Mouse (Mus musculus) hindbrain, embryonic 12.5 days (tissue): Measurements from ENCODE around the gene Cpe. TPM values are rescaled to one million over a fixed set of nuclear protein-coding genes. Genes with fewer than 3 reads are reported as not detected.

ENCODE experiments used
- ATAC-seq: fragments of 200-750 bp; cut with Nextera tagmentation; 2 replicates; pipeline ENCODE4 v1.8.0; 2017; ENCODE audit warnings: moderate TSS enrichment; ENCODE audit not compliant: low FRiP score
- H3K27ac ChIP-seq: fragments of 300-500 bp; sonication (generic); 2 replicates; pipeline ENCODE4 v1.5.1; 2016; ENCODE audit warnings: mild to moderate bottlenecking
- H3K27me3 ChIP-seq: fragments of 300-500 bp; sonication (generic); 2 replicates; pipeline ENCODE4 v1.6.1; 2016; ENCODE audit warnings: mild to moderate bottlenecking
- H3K36me3 ChIP-seq: fragments of 300-500 bp; sonication (generic); 2 replicates; pipeline ENCODE4 v1.6.1; 2016; ENCODE audit warnings: mild to moderate bottlenecking
- H3K4me1 ChIP-seq: fragments of 300-500 bp; sonication (generic); 2 replicates; pipeline ENCODE4 v1.6.1; 2016
- H3K4me2 ChIP-seq: fragments of 300-500 bp; sonication (generic); replicated peaks from 2 replicates; pipeline ENCODE4 v1.6.1; 2016; ENCODE audit warnings: mild to moderate bottlenecking
- H3K4me3 ChIP-seq: fragments of 300-500 bp; sonication (generic); 2 replicates; pipeline ENCODE4 v1.5.1; 2016; ENCODE audit warnings: mild to moderate bottlenecking
- H3K9ac ChIP-seq: fragments of 300-500 bp; sonication (generic); 2 replicates; pipeline ENCODE4 v1.6.1; 2016; ENCODE audit warnings: mild to moderate bottlenecking, moderate library complexity
- H3K9me3 ChIP-seq: fragments of 300-500 bp; sonication (generic); replicated peaks from 2 replicates; pipeline ENCODE4 v1.6.1; 2016; ENCODE audit warnings: mild to moderate bottlenecking
- WGBS: fragments of 180-500 bp; shearing (Covaris S2); methylation state at CpG from one replicate; pipeline ENCODE4 v1.1.7; 2016; 5-methylcytosine and 5-hydroxymethylcytosine counted together
- polyA plus RNA-seq: library from polyadenylated mRNA; unstranded; fragments of >200 nt; fragmentation: Nextera tagmentation; extraction: Ambion mirVana; gene quantifications from 2 replicates; pipeline ENCODE4 v1.2.1, GENCODE M21; 2016

Gene Cpe
- polyA plus RNA-seq, 1 experiment from 2014 or later, result 387 TPM

DNA sequence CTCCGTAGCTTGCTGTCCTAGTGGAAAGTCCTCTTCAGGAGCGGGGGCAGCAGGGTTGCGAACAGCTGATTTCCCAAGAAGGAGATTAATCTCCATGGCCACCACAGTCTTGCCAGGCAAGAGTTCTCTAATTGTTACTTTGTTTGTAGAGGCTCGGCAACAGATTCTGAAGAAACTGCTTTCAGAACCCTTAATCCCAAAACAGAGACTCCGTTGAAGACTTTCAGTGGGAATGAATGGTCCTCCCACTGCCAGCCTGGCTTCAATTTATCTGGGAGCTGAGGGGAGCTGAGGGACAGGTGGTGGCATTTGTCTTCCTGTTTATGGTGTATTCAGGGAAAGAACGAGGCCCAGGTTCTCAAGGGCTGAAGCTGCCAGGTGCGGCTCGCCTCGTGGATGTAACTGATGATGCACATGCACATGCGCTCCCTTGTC, 68.2 kb downstream of the Cpe start:
- ATAC-seq, result no peak
- no peaks in the 10 kb centered on the region for H3K9me3 ChIP-seq
- H3K4me2 ChIP-seq, result no peak overlapping the region
- H3K27ac ChIP-seq, result no peak overlapping the region
- H3K27me3 ChIP-seq, result no peaks in the 10 kb centered on the region
- 69% methylated on average over 10 of the region's 10 CpGs for WGBS
- H3K36me3 ChIP-seq, result no peaks in the 10 kb centered on the region; the same call in 1 of the 2 replicates
- H3K4me3 ChIP-seq, result no peak overlapping the region
- H3K9ac ChIP-seq, result no peak overlapping the region
- peaks cover 5% of the 10 kb centered on the region for H3K4me1 ChIP-seq

DNA sequence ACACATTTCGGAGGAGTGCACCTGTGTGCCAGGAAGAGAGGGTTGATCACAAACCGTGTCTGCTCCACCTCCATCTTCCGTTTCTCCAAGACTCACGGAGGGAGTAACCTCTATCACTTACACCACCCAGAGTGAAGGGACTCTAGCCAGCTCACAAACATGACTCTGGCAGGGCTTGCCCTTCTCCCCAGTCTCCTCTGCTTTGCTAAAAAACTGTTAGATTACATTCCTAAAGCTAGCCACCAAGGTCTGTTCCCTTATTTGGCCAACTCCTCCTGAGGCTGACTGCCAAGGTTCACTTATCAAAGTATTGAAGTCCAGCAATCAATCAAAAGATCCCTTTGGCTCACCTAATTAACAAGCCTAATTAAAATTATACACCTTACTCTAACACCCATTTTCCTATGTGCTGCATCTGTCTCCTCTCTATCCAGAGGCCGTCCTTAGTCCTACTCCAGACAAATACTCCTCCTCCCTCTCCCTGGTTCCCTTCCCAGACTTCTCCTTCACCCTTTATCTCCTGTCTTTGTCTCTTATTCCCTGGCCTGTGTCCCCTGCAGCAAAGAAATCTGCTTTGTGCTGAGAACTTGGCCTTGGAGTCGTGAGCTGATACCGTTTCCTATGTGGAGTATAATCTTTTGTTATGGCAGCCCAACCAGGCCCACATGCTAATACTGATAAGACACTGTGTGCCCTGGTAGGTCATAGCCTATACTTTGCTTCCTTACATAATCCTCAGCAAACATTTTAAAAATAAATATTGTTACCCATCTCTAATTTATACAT, 72.3 kb downstream of the Cpe start:
- Histone ChIP-seq H3K4me2 (no peak overlapping the region), H3K9ac (no peak overlapping the region), H3K4me1 (peaks cover 5% of the 10 kb centered on the region), H3K9me3 (no peaks in the 10 kb centered on the region), H3K36me3 (peaks cover 13% of the 10 kb centered on the region), H3K27ac (no peak overlapping the region), H3K4me3 (no peak overlapping the region), H3K27me3 (no peaks in the 10 kb centered on the region)
- ATAC-seq, result no peak
- WGBS, result 75% methylated on average over 7 of the region's 7 CpGs

DNA sequence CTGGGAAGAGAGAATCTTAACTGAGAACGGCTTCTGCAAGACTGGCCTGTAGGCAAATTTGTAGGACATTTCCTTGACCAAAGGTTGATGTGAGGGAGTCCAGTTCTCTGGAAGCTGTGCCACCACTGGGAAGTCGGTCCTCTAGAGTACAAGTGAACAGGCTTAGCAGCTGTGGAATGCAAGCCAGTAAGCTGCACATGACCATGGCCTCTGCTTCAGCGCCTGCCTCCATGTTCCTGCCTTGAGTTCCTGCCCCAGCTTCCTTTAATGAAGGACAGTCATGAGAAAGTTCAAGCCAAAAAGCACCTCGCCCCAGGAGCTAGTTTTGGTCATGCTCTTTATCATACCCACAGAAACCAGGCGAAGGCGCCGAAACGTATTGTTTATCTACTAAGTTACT, 73.2 kb downstream of the Cpe start:
- Histone ChIP-seq H3K4me2 (no peak overlapping the region), H3K27me3 (no peaks in the 10 kb centered on the region), H3K27ac (no peak overlapping the region), H3K4me1 (peaks cover 2% of the 10 kb centered on the region; the same call in 1 of the 2 replicates), H3K4me3 (no peak overlapping the region), H3K36me3 (peaks cover 21% of the 10 kb centered on the region), H3K9me3 (no peaks in the 10 kb centered on the region), H3K9ac (no peak overlapping the region)
- 93% methylated on average over 8 of the region's 8 CpGs for WGBS
- ATAC-seq, result no peak

DNA sequence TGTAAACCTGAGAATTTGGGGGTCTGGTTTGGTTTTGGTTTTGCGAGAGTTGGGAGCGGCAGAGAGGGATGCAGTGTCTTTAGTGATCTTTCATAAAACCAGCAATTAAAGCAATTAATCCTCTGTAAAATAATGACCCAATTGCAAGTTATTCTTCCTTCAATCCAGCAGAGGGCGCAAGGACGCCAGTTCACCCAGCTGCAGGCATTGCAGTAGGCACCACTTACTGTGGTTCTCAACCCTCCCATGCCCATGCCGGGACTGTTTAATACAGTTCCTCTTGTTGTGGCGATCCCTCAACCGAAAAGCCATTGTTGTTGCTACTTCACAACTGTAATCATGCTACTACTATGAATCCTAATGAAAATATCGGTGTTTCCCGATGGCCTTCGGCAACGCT, 74.2 kb downstream of the Cpe start:
- H3K4me2 ChIP-seq, result no peak overlapping the region
- H3K4me1 ChIP-seq, result peaks cover 2% of the 10 kb centered on the region; the same call in 1 of the 2 replicates
- H3K27ac ChIP-seq, result no peak overlapping the region
- WGBS, result 56% methylated on average over 11 of the region's 11 CpGs
- H3K36me3 ChIP-seq, result peaks cover 21% of the 10 kb centered on the region
- peak; percentile 71 for ATAC-seq
- no peaks in the 10 kb centered on the region for H3K9me3 ChIP-seq
- no peak overlapping the region for H3K9ac ChIP-seq
- H3K4me3 ChIP-seq, result no peak overlapping the region
- H3K27me3 ChIP-seq, result no peaks in the 10 kb centered on the region

DNA sequence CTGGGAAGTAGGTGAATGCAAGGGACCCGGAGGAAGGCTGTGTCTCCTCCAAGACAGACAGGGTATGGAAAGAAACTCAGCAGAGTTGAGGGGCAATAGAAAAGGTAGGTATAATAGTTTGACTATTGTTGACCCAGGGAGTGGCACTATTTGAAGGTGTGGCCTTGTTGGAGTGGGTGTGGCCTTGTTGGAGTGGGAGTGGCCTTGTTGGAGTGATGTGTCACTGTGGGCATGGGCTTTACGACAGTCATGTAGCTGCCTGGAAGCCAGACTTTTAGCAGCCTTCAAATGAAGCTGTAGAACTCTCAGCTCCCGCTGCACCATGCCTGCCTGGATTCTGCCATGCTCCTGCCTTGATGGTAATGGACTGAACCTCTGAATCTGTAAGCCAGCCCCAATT, 76.3 kb downstream of the Cpe start:
- Histone ChIP-seq H3K4me1 (peaks cover 2% of the 10 kb centered on the region; the same call in 1 of the 2 replicates), H3K9ac (no peak overlapping the region), H3K27me3 (no peaks in the 10 kb centered on the region), H3K9me3 (no peaks in the 10 kb centered on the region), H3K36me3 (peaks cover 21% of the 10 kb centered on the region), H3K27ac (no peak overlapping the region), H3K4me3 (no peak overlapping the region), H3K4me2 (no peak overlapping the region)
- ATAC-seq, result no peak
- 93% methylated on average over 3 of the region's 3 CpGs for WGBS

DNA sequence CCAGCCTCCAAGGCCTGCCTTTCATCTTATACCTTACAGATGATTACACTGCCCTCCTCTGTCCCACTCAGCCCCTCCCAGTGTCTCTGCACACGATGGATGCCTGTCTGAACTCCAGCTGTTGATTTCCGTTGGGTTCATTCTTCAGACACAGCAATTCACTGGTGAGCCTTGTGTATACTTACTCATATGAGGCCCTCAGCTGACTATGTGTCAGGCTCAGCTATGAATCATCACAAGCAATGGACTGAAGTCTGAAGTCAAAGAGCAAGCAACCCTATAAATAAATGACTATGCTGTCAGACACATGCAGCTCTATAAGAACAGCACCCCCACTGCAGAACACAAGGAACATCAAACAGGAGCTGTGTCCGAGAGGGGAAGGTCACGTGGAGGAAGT, 77.4 kb downstream of the Cpe start:
- Histone ChIP-seq H3K27ac (no peak overlapping the region), H3K4me1 (no peaks in the 10 kb centered on the region), H3K36me3 (peaks cover 25% of the 10 kb centered on the region), H3K4me2 (no peak overlapping the region), H3K9ac (no peak overlapping the region), H3K9me3 (no peaks in the 10 kb centered on the region), H3K4me3 (no peak overlapping the region), H3K27me3 (no peaks in the 10 kb centered on the region)
- 82% methylated on average over 4 of the region's 4 CpGs for WGBS
- ATAC-seq, result no peak

DNA sequence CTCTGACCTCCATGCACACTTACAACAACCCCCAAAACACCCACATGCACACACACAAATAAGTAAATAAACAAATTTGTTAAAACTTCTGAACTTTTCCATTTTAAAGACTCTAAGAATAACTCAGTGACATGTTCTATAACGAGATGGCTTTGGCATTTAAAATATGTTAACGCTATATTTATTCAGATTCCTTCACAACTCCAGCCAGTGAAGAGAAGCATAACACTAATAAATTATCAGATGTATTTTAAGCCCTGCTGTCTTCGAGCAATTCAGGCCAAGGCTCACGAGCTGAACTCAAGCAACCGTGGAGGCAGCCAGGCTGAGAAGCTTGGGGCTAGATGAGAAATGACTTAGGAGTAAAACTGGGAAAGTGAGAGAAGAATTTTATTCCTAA, 79.2 kb downstream of the Cpe start:
- WGBS, result 84% methylated on average over 5 of the region's 5 CpGs

DNA sequence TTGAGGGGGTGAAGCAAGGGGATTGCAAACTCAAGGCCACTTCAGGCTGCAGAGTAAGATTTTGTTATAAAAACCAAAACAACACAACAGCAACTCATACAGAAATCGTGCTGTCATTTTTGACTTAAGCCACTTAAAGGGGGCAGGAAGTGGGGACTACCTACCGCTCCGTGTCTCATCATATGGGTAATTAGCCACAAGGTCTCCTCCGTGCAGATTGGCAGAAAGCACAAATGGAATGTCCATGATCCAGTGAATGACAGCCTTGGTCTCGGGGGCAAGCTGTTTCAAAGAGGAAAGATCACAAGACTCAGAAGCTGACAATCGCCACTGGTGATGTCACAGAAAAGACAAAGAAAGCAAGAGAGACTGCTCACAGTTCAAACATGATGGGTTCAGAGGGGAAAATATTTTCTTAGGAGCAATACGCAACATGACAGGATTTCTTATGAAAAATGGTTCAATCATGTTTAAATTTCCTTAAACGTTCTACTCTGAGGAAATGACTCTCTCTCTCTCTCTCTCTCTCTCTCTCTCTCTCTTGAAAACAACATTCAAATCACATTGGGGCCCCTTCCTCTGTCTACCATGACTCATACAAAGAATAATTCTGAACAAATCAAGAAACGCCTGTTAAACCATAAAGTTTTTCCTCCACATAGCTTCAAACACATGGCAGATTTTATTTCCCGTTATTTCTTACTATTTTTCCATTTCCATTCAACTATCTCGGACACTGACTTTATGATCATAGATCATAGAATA, 81.5 kb downstream of the Cpe start:
- H3K36me3 ChIP-seq, result peaks cover 35% of the 10 kb centered on the region
- no peak overlapping the region for H3K4me2 ChIP-seq
- no peak overlapping the region for H3K9ac ChIP-seq
- no peaks in the 10 kb centered on the region for H3K4me1 ChIP-seq
- H3K9me3 ChIP-seq, result no peaks in the 10 kb centered on the region
- H3K27me3 ChIP-seq, result no peaks in the 10 kb centered on the region
- H3K27ac ChIP-seq, result no peak overlapping the region
- 66% methylated on average over 11 of the region's 11 CpGs for WGBS
- H3K4me3 ChIP-seq, result no peak overlapping the region
- ATAC-seq, result no peak

More for the DNA sequence above, 79.2 kb downstream of the Cpe start:
- no peak overlapping the region for H3K4me3 ChIP-seq
- H3K27me3 ChIP-seq, result no peaks in the 10 kb centered on the region
- no peak overlapping the region for H3K4me2 ChIP-seq
- H3K4me1 ChIP-seq, result no peaks in the 10 kb centered on the region
- no peak overlapping the region for H3K27ac ChIP-seq
- no peak overlapping the region for H3K9ac ChIP-seq
- ATAC-seq, result no peak
- H3K36me3 ChIP-seq, result peaks cover 31% of the 10 kb centered on the region
- no peaks in the 10 kb centered on the region for H3K9me3 ChIP-seq

DNA sequence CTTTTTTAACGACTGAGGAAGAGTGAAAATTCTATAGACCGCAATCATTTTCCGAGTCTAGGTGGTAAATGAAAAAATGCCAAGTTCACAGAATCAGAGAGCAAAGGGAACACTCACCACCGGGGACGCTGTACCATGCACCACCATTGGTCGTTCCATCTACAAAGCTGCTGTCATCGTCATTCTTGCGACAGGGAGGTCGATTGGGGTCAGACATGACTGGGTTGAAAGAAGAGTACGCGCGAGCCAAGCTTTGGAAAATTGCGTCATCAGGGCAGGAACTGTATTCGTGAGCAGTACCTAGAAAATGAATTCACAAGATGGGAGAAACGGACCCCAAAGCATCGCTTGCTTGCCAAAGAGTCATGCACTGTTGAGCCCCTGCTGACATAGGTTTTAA, 83.9 kb downstream of the Cpe start:
- H3K4me2 ChIP-seq, result no peak overlapping the region
- H3K27ac ChIP-seq, result no peak overlapping the region
- H3K4me3 ChIP-seq, result no peak overlapping the region
- ATAC-seq, result no peak
- no peaks in the 10 kb centered on the region for H3K4me1 ChIP-seq
- no peak overlapping the region for H3K9ac ChIP-seq
- peaks cover 44% of the 10 kb centered on the region for H3K36me3 ChIP-seq
- 88% methylated on average over 16 of the region's 16 CpGs for WGBS
- H3K9me3 ChIP-seq, result no peaks in the 10 kb centered on the region
- no peaks in the 10 kb centered on the region for H3K27me3 ChIP-seq

DNA sequence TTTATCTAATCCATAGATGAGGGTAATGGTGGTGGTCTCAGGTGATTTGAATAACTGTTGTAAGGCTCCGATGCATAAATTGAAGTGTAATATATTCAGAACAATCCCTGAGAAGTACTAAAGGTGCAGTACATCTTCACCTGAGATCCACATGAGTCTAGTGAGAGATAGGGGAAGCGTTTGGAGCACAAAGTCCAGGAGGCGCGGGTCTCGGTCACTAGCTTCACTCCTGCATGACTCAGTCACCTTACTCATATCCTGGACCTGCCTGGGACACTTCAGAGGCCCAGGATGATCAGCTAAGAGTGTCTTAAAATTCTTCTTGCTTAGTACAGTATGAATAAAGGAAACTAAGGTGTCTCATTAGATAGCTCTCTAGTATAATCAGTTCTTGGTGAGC, 86.8 kb downstream of the Cpe start:
- H3K36me3 ChIP-seq, result peaks cover 56% of the 10 kb centered on the region
- H3K27ac ChIP-seq, result no peak overlapping the region
- no peak overlapping the region for H3K9ac ChIP-seq
- no peak overlapping the region for H3K4me3 ChIP-seq
- no peak for ATAC-seq
- H3K27me3 ChIP-seq, result no peaks in the 10 kb centered on the region
- 96% methylated on average over 5 of the region's 5 CpGs for WGBS
- H3K4me2 ChIP-seq, result no peak overlapping the region
- H3K4me1 ChIP-seq, result no peaks in the 10 kb centered on the region
- no peaks in the 10 kb centered on the region for H3K9me3 ChIP-seq

DNA sequence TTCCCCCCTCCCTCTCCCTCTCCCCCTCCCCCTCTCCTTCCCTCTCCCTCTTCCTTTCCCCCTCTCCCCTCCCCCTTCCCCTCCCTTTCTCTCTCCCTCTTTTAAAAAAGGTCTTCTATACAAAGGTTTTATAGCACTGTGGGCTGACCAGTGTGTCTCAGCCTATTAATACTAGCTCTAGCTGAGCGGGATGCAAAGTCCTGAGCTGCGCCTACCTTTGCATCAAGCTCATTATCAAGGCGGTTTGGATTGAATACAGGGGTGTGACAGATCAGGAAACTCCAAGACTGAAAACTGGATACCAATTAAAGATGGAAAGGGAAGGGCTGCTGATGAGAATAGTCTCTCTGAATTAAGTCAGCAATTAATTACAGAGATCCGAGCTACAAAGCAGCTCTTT, 94.6 kb downstream of the Cpe start:
- Histone ChIP-seq H3K9ac (no peak overlapping the region), H3K27me3 (no peaks in the 10 kb centered on the region), H3K9me3 (no peaks in the 10 kb centered on the region), H3K27ac (no peak overlapping the region), H3K4me2 (no peak overlapping the region), H3K4me1 (no peaks in the 10 kb centered on the region), H3K4me3 (no peak overlapping the region), H3K36me3 (peaks cover 33% of the 10 kb centered on the region)
- 75% methylated on average over 4 of the region's 4 CpGs for WGBS
- no peak for ATAC-seq

DNA sequence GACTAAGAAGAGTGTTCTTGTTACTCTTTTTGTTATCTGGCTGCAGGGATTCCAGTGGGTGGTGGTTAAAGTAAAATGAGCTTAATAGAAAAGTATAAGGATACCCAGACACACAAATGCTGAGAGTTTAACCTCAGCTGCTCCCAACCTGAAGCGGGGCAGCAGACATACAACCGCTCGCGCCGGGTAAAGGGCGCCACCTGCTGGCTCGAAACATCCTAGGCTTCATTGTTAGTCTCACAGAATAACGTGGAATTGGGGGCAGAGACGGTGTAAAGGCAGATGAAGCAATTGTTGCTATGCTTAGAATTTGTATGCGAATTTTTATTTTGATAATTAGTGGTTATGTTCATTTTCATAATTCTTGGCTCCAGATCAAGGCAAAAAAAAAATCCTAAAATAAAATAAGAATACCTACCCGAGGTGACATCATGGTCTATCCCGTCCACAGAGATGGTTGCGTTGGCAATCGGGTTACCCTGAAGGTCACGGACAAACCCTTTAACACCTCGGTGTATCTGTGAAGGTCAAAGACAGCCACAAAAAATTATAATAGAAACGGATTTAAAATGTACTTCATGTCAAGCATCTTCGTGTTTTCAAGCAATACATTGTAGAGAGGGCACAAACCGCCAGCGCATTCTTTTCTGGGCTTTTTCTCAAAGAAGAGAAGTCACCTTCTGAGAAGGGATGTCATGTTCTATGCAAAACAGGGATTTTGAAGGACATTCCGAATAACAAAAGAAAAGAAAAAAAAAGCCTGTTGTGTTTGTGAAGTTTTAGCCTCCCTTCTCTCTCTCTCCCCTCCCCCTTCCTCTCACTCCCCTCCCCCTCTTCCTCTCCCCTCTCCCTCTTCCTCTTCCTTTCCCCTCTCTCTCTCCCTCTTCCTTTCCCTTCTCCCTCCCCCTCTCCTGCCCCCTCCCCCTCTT, 95.5 kb downstream of the Cpe start:
- Histone ChIP-seq H3K9me3 (no peaks in the 10 kb centered on the region), H3K4me2 (no peak overlapping the region), H3K9ac (no peak overlapping the region), H3K27ac (no peak overlapping the region), H3K36me3 (peaks cover 26% of the 10 kb centered on the region), H3K4me3 (no peak overlapping the region), H3K27me3 (no peaks in the 10 kb centered on the region), H3K4me1 (no peaks in the 10 kb centered on the region)
- ATAC-seq, result peak; percentile 73; the same call in 1 of the 2 replicates
- WGBS, result 40% methylated on average over 21 of the region's 21 CpGs
